Mouse (Mus musculus) neural tube, embryonic 11.5 days (tissue): Measurements from ENCODE around the gene Tmem260. TPM values are rescaled to one million over a fixed set of nuclear protein-coding genes. Genes with fewer than 3 reads are reported as not detected.

Experiments
- ATAC-seq: fragments of 200-750 bp; cut with Nextera tagmentation; 2 replicates; pipeline ENCODE4 v1.8.0; 2017; ENCODE audit warnings: moderate number of reproducible peaks, mild to moderate bottlenecking, moderate TSS enrichment, moderate library complexity; ENCODE audit not compliant: insufficient read depth, low FRiP score, low TSS enrichment
- DNase-seq: peaks from one replicate; pipeline ENCODE4 v3.0.0-alpha.2; 2015; ENCODE audit warnings: low spot score
- H3K27ac ChIP-seq: fragments of 300-500 bp; sonication (generic); 2 replicates; pipeline ENCODE4 v1.5.1; 2014; ENCODE audit warnings: low read depth, mild to moderate bottlenecking, low read length
- H3K27me3 ChIP-seq: fragments of 300-500 bp; sonication (generic); 2 replicates; pipeline ENCODE4 v1.6.1; 2014; ENCODE audit warnings: mild to moderate bottlenecking, low read length, mixed read lengths; ENCODE audit not compliant: control insufficient read depth, insufficient read depth
- H3K36me3 ChIP-seq: fragments of 300-500 bp; sonication (generic); 2 replicates; pipeline ENCODE4 v1.6.1; 2014; ENCODE audit warnings: mild to moderate bottlenecking, low read length, moderate library complexity, mixed read lengths; ENCODE audit not compliant: control insufficient read depth, insufficient read depth
- H3K4me1 ChIP-seq: fragments of 300-500 bp; sonication (generic); 2 replicates; pipeline ENCODE4 v1.6.1; 2014; ENCODE audit warnings: low read length, mixed read lengths; ENCODE audit not compliant: control insufficient read depth, insufficient read depth
- H3K4me2 ChIP-seq: fragments of 300-500 bp; sonication (generic); 2 replicates; pipeline ENCODE4 v1.6.1; 2014; ENCODE audit warnings: low read depth, mild to moderate bottlenecking, moderate library complexity
- H3K4me3 ChIP-seq: fragments of 300-500 bp; sonication (generic); 2 replicates; pipeline ENCODE4 v1.5.1; 2014; ENCODE audit warnings: low read depth, low read length
- H3K9ac ChIP-seq: fragments of 300-500 bp; sonication (generic); 2 replicates; pipeline ENCODE4 v1.6.1; 2014; ENCODE audit warnings: mild to moderate bottlenecking, low read length
- H3K9me3 ChIP-seq: fragments of 300-500 bp; sonication (generic); 2 replicates; pipeline ENCODE4 v1.6.1; 2016; ENCODE audit warnings: low read length; ENCODE audit not compliant: control insufficient read depth
- WGBS: fragments of 180-500 bp; shearing (Covaris S2); extraction: QIAGEN DNeasy Blood & Tissue Kit; methylation state at CpG from one replicate; pipeline ENCODE4 v1.1.7; 2014; 5-methylcytosine and 5-hydroxymethylcytosine counted together
- polyA plus RNA-seq: library from polyadenylated mRNA; unstranded; fragments of >200 nt; fragmentation: Nextera tagmentation; extraction: Ambion mirVana; gene quantifications from 2 replicates; pipeline ENCODE4 v1.2.1, GENCODE M21; 2014

Tmem260 gene
- polyA plus RNA-seq, 1 experiment from 2014 or later = 25.3 TPM

DNA sequence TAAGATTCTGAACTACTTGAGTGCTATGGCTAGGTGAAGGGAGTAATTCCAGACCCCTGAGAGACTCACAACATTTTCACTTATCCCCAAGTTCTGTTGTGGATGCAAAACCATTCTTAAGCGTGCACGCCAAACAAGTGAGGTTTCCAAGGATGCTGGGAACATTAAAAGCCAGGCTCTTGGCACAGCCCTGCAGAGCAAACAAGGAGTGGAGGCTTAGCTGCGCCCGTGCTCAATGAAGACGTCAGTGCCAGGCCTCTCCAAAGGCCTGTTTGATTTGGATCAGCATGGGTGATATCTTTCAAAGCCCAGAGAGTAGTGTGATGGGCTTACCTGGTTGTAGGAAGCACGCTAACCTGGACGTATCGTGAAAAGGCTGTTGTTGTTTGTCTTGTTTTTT is 69.6 kb downstream of the Tmem260 start:
- Histone ChIP-seq H3K4me3 (no peak overlapping the region), H3K36me3 (no peaks in the 10 kb centered on the region)
- 82% methylated on average over 8 of the region's 8 CpGs for WGBS

DNA sequence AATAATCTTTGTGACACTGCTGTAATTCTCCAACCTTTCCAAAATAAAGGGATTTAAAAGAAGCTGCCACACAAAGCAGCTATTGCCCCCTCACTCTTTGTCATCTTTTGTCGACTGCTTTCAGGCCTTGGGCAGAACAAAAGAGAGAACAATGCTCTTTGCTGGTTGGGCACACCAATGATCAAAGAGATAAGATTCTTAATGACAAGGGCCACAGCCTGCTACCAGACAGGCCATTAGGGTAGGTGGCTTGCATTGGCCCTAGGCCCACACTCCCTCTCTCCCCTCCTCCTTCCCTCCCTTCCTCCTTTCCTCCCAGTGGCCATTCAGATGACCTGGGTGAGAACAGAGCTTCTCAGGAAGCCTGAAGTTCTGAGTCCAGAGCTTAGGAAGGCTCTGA is 77.4 kb downstream of the Tmem260 start:
- H3K9ac ChIP-seq = no peak overlapping the region
- 13% methylated on average over 1 of the region's 1 CpGs for WGBS
- DNase-seq = no peak
- no peaks in the 10 kb centered on the region for H3K4me1 ChIP-seq
- H3K9me3 ChIP-seq = no peaks in the 10 kb centered on the region
- no peak overlapping the region for H3K4me2 ChIP-seq
- no peak overlapping the region for H3K4me3 ChIP-seq
- no peak for ATAC-seq
- H3K27ac ChIP-seq = no peak overlapping the region
- H3K27me3 ChIP-seq = no peaks in the 10 kb centered on the region
- no peaks in the 10 kb centered on the region for H3K36me3 ChIP-seq

More for the DNA sequence above, 69.6 kb downstream of the Tmem260 start:
- peaks cover 15% of the 10 kb centered on the region for H3K27me3 ChIP-seq
- no peak overlapping the region for H3K27ac ChIP-seq
- no peak overlapping the region for H3K4me2 ChIP-seq
- no peak overlapping the region for H3K9ac ChIP-seq
- H3K4me1 ChIP-seq = no peaks in the 10 kb centered on the region
- ATAC-seq = no peak
- H3K9me3 ChIP-seq = no peaks in the 10 kb centered on the region
- DNase-seq = no peak

DNA sequence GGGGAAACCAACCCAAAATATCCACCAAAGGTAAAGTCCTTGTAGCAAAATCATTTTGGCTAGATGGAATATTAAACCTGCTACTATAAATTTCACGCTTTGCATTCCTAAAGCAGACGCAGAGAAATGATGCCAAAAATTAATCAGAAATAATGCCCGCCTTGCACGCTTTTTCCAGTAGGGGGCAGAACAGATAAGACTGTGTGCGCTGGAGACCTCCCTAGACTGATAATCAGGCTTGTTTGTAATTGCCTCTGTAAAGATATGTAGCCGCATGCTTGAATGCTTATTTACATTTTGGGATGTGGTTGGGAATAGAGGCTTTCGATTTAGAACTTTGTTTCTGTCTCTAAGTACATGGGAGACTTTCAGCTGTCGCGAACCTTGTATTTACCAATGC is 78.2 kb downstream of the Tmem260 start:
- Histone ChIP-seq H3K9me3 (no peaks in the 10 kb centered on the region), H3K4me3 (no peak overlapping the region), H3K4me1 (no peaks in the 10 kb centered on the region), H3K36me3 (no peaks in the 10 kb centered on the region), H3K9ac (no peak overlapping the region), H3K27ac (no peak overlapping the region), H3K27me3 (no peaks in the 10 kb centered on the region), H3K4me2 (no peak overlapping the region)
- 56% methylated on average over 9 of the region's 9 CpGs for WGBS
- DNase-seq (no peak), ATAC-seq (no peak)

DNA sequence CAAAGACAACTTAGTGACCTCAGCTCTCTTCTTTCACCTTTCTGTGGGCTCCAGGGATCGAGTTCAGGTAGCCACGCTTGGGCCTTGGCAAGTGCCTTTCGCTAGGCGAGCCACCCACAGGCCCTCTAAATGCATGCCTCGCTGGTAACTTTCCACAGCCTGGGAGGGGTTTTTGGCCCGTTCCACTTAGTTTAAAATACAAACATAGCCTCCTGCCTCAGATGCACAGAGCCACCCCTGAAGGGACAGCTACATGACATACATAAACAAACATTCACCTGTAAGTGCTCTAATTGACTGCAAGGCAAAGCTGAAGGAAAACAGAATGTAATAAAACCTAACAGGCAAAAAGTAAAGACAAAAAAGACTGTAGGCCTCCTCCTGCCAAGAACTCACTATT is 79.1 kb downstream of the Tmem260 start:
- no peaks in the 10 kb centered on the region for H3K9me3 ChIP-seq
- DNase-seq (no peak), ATAC-seq (no peak)
- H3K4me2 ChIP-seq = no peak overlapping the region
- WGBS = 50% methylated on average over 6 of the region's 6 CpGs
- H3K4me1 ChIP-seq = no peaks in the 10 kb centered on the region
- H3K27ac ChIP-seq = no peak overlapping the region
- no peaks in the 10 kb centered on the region for H3K36me3 ChIP-seq
- no peak overlapping the region for H3K9ac ChIP-seq
- no peak overlapping the region for H3K4me3 ChIP-seq
- no peaks in the 10 kb centered on the region for H3K27me3 ChIP-seq

DNA sequence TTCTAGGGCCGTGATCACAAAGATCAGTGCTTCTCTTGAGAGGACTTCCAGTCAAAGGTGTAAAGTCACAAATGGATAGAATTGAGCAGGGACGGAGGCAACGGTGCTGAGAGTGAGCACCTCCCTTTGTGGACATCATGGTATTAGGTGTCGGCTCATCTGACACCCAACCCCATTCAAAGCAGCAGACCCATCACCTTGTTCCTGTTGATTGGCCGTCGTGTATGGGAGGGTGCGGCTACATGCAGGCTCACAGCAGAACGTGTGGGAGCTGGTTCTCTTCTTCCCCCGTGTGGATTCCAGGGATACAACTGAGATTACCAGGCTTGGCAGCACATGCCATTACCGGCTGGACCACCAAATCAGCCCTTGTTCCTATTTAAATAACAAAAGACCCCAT is 84.7 kb downstream of the Tmem260 start:
- Histone ChIP-seq H3K36me3 (no peaks in the 10 kb centered on the region), H3K4me3 (no peak overlapping the region), H3K9me3 (no peaks in the 10 kb centered on the region), H3K4me1 (no peaks in the 10 kb centered on the region), H3K27ac (no peak overlapping the region), H3K27me3 (no peaks in the 10 kb centered on the region), H3K9ac (no peak overlapping the region), H3K4me2 (no peak overlapping the region)
- 60% methylated on average over 10 of the region's 10 CpGs for WGBS
- DNase-seq (no peak), ATAC-seq (no peak)

DNA sequence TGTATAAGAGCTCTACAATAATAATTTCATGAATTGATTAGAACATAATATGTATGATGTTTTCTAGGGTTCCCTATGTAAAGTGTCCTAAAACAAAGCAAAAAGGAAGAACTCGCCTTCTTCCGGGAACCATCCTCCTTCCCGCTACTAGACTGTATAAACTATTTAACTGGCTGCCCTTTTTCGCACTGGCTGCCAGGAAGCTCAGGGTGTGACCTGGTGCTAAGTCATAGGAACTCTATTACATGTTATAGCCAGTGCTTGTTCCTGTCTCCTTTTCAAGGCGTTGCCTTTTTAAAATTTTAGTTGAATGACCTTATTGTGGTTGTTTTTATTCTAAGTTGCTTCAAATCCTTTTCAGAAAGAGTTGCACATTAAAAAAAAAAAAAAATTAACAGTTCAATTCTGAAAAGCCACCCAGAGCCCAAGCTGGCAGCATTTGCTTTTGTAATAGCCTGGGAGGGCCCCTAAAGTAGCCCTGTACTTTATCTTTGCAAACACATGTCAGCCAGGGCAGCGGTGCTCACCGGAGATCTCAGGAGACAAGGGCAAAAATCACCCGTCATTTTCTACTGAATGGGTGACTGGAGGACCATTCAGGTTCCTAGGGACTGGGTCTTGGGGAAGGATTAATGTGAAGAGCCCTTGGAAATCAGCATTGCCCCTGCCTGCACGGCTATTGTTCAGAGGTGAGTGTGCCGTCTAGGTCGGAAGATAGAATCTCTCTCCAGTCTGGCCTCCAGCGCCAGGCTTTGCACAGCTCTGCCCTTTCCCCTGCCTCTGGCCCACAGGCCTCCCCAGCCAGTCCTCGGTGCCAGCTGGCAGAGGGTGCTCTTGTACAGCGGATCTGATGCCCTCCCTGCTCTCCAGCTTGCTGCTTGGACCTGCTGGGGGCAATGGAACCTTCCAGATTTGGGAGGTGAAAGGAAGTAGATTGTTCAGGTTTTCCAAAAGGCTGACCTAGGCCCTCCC is 92.2 kb downstream of the Tmem260 start:
- H3K4me2 ChIP-seq = no peak overlapping the region
- no peaks in the 10 kb centered on the region for H3K4me1 ChIP-seq
- DNase-seq (no peak), ATAC-seq (no peak)
- 66% methylated on average over 14 of the region's 14 CpGs for WGBS
- no peak overlapping the region for H3K9ac ChIP-seq
- no peaks in the 10 kb centered on the region for H3K9me3 ChIP-seq
- no peaks in the 10 kb centered on the region for H3K27me3 ChIP-seq
- H3K4me3 ChIP-seq = no peak overlapping the region
- no peaks in the 10 kb centered on the region for H3K36me3 ChIP-seq
- no peak overlapping the region for H3K27ac ChIP-seq

DNA sequence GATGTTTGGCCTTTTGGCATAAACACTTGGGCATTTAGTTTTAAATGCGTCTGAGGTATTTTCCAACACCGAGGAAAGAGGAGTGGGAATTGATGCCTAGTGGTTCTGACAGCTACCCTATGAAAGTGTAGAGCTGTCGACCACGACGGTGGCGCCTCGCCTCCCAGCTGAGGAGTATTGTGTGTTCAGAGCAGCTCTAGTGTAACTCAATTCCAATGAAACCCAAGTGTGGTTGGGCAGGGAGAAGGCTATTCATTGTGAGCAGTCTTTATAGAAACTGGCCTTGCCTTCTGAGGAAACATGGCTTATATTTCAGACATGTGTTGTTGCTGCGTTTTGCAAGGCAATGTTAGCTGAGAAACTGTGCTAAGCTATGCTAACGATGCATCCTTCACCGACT is 99.2 kb downstream of the Tmem260 start:
- no peaks in the 10 kb centered on the region for H3K36me3 ChIP-seq
- DNase-seq (no peak), ATAC-seq (no peak)
- H3K4me3 ChIP-seq = no peak overlapping the region
- no peak overlapping the region for H3K27ac ChIP-seq
- no peak overlapping the region for H3K4me2 ChIP-seq
- no peaks in the 10 kb centered on the region for H3K4me1 ChIP-seq
- 87% methylated on average over 10 of the region's 10 CpGs for WGBS
- no peak overlapping the region for H3K9ac ChIP-seq
- no peaks in the 10 kb centered on the region for H3K27me3 ChIP-seq
- no peaks in the 10 kb centered on the region for H3K9me3 ChIP-seq

DNA sequence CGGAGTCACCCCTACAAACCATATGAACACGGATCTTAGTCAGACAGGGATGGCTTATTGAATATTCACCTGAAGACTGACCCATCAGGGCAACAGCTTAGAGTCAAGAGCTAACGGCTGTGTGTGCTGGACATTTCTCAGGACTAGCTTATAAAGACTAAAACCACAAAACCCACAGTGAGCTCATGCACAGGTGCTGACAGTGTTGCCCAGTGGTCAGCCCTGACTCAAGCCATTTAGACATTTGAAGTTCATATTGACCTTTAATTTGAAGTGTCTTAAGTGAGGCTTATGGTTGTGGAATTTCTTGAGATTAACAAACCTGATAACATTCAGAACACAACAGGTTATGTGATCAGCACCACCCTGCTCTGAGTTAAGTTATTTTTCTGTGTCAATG is 100.1 kb downstream of the Tmem260 start:
- Histone ChIP-seq H3K36me3 (no peaks in the 10 kb centered on the region), H3K4me3 (no peak overlapping the region), H3K27ac (no peak overlapping the region), H3K27me3 (no peaks in the 10 kb centered on the region), H3K9ac (no peak overlapping the region), H3K9me3 (no peaks in the 10 kb centered on the region), H3K4me2 (no peak overlapping the region), H3K4me1 (no peaks in the 10 kb centered on the region)
- ATAC-seq (no peak), DNase-seq (no peak)
- 93% methylated on average over 3 of the region's 3 CpGs for WGBS

DNA sequence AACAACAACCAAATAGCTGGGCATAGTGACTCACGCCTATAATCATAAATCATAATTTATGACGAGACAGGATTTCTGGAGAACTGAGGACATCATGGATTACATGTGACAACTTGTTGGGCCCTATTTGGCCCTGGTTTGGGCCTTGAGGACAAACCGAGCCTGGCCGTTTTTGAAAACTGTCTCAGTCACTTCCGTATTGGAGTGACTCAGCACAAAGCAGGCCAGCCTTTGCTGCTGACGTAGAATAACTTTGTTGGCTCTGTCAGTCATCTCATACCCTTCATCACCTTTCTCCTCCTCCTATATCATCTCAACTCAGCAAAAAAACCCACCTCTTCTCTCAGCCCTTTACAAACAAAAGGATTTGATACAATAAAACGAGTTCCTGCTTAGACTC is 103.8 kb downstream of the Tmem260 start:
- no peak for ATAC-seq
- no peak for DNase-seq
- Histone ChIP-seq H3K9me3 (no peaks in the 10 kb centered on the region), H3K36me3 (no peaks in the 10 kb centered on the region), H3K9ac (no peak overlapping the region), H3K4me3 (no peak overlapping the region), H3K27me3 (no peaks in the 10 kb centered on the region), H3K4me2 (no peak overlapping the region), H3K27ac (no peak overlapping the region), H3K4me1 (no peaks in the 10 kb centered on the region)
- WGBS = 93% methylated on average over 7 of the region's 7 CpGs
